Mouse (Mus musculus): ENCODE measurements at regions not wholly inside any gene's neighbourhood (a gene's known extent, or its start where the extent isn't known, plus 50 kb on each side); places are given as distances from the start of the nearest gene placed in this dataset.

DNA sequence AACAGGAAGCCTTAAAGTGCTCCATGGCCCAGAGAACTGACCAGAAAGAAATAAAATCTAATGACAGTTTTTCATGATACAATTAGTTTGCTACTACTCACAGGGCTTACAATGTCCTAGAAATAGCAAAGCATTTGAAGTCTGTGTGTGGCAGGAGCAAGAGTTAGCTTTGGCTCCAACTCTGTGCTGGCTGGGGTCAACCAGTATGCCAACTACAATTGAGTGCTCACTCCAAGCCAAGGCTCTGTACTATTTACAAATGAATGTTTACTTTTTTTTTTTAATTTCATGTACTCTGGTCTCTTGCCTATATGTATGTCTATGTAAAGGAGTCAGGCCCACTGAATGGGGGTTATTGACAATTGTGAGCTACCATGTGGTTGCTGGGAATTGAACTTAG, 75.7 kb upstream of the Jak1 start:
- no peak for DNase-seq (ENCODE audit: low spot score)

DNA sequence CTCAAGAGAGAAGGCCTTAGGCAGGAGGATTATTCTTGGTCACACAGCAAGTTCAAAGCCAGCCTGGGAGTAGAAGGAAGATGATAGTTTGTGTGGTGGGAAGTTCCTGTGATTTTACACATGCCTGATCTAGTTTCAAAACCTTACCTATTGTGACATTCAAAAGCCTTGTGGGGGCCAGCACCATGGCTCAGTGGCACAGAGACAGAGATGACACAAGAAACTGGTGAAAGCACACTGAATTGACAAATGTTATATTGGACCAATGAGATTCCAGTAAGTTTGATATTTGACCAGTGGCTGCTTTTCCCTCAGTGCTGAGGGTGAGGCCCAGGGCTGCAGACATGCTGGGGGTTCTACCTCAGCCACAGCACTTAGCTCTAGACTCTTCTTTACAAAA, 73.1 kb upstream of the Jak1 start:
- DNase-seq (ENCODE audit: low spot score): no peak

DNA sequence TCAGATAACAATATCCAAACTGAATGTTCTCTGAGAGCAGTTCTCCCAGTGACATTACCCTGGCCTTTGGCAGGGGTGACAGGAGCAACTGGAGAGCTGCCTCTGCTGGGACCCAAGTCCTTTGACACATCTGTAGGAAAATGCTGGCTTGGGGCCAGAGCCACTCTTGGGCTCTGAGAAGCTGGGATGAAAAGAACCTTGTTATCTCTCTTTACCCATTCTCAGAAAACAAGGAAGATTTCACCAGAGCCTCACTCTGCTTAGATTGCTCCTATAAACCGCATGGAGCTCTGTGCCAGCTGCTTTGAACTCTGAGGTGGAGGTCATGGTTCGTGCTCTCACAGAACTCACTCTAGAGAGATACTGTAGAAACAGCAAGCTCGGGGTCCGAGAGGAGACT, 71.7 kb upstream of the Jak1 start:
- DNase-seq (ENCODE audit: low spot score): no peak

DNA sequence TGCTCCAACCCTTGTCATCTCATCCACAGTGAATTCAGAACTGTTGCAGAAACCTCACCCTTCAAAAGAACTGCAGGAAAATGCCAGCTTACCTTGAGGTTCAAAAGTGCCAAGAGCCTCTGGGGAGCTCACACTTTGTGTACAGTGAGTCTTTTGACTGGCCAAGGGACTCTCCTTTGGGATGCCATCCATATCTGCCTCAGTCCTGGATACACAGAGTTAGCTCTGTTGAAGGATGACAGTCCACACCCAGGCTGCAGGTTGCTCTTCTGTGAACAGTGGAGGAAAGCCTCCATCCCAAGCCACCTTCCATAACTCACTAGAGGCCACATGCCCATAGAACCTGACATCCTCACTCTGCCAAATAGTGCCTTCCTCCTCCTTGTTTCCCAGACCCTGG, 71.3 kb upstream of the Jak1 start:
- no peak for DNase-seq (ENCODE audit: low spot score)

DNA sequence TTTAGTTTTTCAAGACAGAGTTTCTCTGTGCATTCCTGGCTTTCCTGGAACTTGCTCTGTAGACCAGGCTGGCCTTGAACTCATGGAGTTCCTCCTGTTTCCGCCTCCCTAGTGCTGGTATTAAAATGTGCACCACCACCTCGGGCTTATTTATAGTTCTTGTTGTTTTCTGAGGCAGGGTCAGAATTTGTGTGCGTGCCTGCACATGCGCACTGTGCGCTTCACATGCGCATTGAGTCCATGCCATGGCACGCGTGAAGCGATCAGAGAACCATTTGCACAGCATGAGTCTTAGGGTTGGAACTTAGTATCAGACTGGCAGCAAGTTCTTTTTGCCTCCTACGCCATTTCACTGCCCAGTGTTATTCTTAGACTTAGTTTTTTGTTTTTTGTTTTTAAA, 68.8 kb upstream of the Jak1 start:
- no peak for DNase-seq (ENCODE audit: low spot score)

DNA sequence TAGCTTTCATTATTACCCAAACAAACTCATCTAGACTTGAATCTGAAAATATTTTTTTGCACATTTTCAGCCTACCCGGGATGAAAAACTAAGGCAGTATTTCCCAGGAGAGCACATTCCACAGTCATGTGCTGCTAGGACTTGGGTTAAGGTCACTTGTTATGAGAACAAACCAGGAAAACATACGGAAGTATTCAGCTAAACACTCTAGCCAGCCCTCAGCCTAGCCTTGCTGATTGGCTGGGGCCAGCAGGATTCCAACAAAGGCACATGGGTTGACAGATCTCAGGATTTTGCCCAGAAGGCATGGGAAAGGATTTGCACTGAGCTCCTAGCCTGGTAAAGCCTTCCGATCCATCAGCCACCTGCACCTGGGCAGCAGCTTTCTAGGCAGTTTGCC, 68.0 kb upstream of the Jak1 start:
- no peak for DNase-seq (ENCODE audit: low spot score)

DNA sequence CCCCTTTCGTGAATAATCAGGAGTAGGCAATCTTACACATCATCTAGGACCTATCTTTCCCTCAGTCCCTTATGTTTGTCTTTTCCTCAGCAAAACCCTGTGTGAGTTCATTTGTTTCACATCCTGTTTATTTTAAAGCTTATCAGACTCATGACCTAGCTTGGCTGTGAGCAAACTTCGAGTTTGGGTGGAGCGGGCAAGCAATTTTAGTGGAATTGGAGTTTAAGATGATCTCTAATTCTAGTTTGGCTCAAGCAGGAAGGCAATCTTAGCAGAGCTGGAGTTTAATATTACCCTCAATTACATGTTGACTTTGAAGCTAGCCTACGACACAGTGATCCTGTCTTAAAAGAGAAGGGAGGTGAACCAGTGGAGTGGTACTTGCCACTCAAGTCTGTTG, 66.1 kb upstream of the Jak1 start:
- DNase-seq (ENCODE audit: low spot score): no peak

DNA sequence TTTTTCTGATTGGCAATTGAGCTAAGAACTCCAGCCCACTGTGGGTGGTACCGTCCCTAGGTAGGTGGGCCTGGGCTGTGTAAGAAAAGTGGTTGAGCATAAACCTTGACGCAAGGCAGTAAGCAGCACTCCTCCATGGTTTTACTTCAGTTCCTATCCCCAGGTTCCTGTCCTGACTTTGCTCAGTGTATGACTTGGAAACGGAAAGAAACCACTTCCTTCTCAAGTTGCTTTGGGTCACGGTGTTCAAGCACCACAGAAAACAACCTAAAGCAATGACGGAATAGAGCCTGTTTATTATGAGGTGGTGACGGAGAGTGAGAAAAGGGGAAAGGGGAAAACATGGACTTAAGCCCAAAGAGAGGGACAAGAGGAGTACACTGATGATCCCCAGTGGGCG, 64.0 kb upstream of the Jak1 start:
- DNase-seq (ENCODE audit: low spot score): no peak

DNA sequence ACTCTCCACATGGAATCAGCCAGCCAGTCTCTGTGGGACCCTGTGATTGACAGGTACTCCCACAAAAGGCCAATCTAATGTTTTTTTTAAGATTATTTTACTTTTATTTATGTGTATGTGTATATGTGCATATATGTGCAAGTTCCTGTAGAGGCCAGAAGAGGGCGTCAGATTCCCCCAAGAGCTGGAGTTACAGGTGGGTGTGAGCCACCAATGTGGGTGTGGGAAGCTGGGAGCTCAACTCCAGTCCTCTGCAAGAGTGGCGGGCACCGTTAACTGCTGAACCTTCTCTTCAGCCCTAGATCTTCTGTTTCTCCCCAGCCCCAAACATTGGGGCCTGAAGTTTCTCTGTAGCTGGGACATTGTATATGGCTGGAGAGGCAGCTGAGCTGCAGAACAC, 61.0 kb upstream of the Jak1 start:
- DNase-seq (ENCODE audit: low spot score): no peak

DNA sequence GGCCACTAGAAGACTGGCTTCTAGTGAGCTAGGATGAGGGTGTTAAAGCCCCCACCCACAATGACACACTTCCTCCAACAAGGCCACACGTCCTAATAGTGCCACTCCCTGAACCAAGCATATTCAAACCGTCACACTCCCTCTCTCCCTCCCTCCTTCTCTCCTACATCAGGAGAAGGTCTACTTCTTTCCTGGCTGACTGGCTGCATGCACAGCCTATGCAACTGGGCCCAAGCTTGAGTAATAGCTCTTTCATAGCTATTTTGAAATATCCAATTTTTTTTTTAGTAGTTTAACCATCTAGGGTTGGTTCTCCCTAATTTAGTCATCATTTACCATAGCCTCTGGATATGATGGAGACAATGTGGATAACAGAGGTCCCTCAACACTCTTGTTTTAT, 56.6 kb upstream of the Jak1 start:
- DNase-seq (ENCODE audit: low spot score): no peak

DNA sequence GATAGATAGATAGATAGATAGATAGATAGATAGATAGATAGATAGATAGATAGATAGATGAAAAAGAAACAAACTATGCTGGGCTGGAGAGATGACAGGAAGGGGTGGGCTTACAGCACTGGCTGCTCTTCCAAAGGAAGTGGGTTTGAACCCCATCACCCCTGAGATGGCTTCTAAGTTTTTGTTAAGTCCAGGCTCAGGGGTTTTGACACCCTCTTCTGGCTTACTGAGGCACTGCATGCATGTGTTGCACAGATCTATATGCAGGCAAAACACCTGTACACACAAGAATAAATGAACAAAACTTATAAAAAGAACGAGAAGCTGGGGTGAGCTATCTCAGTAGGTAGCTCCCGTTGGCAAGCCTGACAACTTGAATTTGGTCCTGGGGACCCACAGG, 55.5 kb upstream of the Jak1 start:
- DNase-seq (ENCODE audit: low spot score): no peak

DNA sequence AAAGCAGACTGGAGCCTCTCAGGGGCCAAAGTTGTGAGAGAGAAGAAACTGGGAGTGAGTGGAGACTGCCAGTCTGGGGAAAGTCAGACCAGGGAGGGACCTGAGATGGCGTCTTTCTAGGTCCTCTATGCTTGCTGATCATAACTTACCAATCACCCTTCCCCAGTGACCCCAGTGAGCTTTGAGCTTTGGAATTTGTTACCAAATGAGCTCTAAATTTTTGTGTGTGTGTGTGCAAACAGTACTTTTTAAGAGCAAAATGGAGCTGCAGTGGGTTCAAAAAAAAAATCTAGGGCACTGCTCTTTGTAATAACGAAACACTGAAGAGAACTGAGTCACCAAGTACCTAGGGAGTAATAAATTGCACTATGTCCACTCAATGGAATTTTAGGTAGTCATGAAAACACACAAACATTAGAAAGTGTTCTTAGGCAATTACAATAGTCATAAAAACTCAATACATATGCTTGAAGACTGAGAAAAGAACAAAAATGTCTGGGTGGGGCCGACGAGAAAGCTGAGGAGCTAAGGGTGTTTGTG, 54.7 kb upstream of the Jak1 start:
- no peak for DNase-seq (ENCODE audit: low spot score)

DNA sequence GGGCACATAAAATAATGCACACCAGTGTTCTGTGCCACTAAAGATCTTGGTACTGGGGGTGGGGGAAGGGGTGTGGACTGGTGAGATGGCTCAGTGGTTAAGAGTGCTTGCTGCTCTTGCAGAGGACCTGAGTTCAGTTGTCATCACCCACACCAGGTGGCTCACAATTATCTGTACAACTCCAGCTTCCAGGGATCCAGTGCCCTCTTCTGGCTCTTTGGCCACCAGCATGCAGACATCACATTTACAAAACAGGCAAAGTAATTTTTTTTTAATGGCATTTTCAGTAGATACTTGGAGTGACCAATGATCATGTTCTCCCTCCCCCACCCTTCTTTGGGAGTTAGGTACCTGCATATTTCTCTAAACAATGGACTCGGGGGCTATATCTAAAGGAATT, 53.8 kb upstream of the Jak1 start:
- DNase-seq (ENCODE audit: low spot score): no peak

DNA sequence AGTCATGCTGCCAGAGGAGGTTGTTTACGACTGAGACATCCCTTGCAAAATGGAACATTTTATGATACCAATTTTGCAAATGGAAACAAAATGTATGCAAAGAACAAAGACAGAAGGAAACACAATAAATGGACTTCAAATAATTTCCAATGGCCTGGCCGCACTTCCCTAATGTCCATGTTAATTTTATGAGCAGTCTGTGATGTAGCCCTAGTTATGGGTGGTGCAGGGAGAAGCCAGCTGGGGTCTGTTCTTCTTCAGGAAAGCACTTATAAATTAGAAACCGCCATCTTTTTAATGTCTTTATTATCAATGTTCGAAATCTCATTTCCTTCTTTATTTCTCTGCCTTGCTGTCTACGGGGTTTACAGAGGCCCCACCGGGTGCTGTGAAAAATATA, 51.0 kb upstream of the Jak1 start:
- no peak for DNase-seq (ENCODE audit: low spot score)

All from urinary bladder, postnatal 14 days (tissue).